Mouse (Mus musculus) layer of hippocampus, postnatal 14 days (tissue): ENCODE measurements around the gene Tpra1. TPM values are rescaled to one million over a fixed set of nuclear protein-coding genes. Genes with fewer than 3 reads are reported as not detected.
A peak's percentile ranks its signal among the peaks of the same experiment; 100 is the strongest.

Experiments
- DNase-seq, 2 experiments: peaks; one replicate each; pipeline ENCODE4 v3.0.0; 2021 to 2022; ENCODE audit warnings: low spot score in 2 of 2, mixed read lengths in 1 of 2
- long read RNA-seq, 2 experiments: library from polyadenylated mRNA; stranded (forward); transcript quantifications; one replicate each; pipeline ENCODE4 v2.0.0; 2021
- total RNA-seq, 2 experiments: library from RNA; stranded (reverse); gene quantifications; 2 replicates each; pipeline ENCODE4 v1.2.3; 2021

Gene Tpra1
- 10 to 100 TPM; 36.7 to 38.0 TPM for total RNA-seq
- long read RNA-seq, experiment 1, transcript Tpra1-201 (12 exons, 1,820 nt), result major isoform, 13 of 20 reads
- long read RNA-seq, experiment 1, partial matches to known transcripts, result 2 of 20 reads
- long read RNA-seq, experiment 1, other reads (novel, unspliced or antisense), result 5 of 20 reads
- long read RNA-seq, experiment 2, transcript Tpra1-201 (12 exons, 1,820 nt), result major isoform, 13 of 21 reads
- long read RNA-seq, experiment 2, partial matches to known transcripts, result 1 of 21 reads
- long read RNA-seq, experiment 2, other reads (novel, unspliced or antisense), result 7 of 21 reads

DNA sequence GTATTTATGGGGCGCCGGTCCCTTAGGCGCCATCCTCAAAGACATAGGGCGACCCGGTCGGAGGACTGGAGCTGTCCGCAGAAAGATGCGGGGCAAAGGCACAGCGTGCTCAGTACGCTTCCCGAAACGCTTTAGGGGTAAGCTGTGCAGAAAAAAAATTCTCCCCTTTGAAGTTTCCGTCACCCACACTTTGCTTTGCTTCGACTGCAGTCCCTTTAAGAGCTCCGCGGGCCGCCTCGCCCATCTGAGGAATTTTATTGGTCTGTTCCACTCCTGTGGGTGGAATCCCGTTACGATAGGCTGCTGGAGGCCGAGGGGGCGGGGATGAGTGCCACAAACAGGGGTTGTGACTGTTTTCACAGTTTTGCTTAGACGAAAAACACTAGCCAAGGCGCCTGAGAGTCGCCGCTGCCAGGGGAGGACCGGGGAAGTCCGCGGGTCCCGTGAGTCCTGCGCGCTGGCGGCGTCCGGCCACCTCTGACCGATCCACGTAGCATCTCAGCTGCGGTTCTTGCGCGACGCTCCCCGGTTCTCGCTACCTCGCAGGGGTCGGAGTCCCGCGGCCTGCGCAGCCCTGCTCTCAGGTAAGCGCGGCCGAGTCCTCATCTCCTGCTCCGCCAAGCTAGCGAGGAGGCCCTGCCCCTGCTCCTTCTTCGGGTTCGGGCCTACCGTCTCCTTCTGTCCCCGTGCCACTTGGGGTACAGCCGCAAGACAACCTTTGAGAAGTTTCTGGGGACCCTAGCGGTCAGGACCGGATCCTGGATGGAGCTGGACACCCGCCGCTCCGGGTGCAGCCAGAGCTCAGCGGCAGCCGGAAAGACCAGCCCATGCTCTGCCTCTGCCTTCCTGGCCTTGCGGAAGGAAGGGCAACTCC, at the start of gene Tpra1:
Tpra1 (plus strand) TSS at position 305 of the 874 bp plus-strand sequence.
- DNase-seq, result peak; percentile 91 to 96

- no peak for DNase-seq
Observed at GRCm38 (mm10) chr6:88854509-88854908, 47.5 kb upstream of the Tpra1 start.

DNA sequence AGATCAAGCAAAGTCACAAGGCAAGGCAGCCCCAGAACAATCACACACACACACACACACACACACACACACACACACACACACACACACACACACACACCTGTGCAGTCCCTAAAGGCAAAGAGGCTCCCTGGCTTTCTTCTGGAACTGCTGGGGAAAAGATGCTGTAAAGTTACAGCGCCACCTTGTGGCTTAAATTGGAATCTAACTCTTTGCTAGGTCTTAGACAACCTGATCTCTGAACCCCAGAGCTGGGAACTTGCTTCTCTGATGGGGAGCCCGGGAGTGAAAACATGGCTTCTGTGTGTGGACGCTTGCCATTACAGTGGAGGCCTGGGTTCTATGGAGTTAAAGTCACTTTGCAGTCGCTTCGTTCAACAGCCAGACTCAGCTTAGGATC, 46.4 kb upstream of the Tpra1 start:
- peak in 1 of 2 experiments; percentile 62 for DNase-seq

- no peak for DNase-seq
Observed at GRCm38 (mm10) chr6:88857249-88857648, 44.8 kb upstream of the Tpra1 start.

GRCm38 (mm10) chr6:88857830-88858229, 44.2 kb upstream of the Tpra1 start:
- no peak for DNase-seq

GRCm38 (mm10) chr6:88858341-88858740, 43.7 kb upstream of the Tpra1 start:
- no peak for DNase-seq

GRCm38 (mm10) chr6:88860914-88861313, 41.1 kb upstream of the Tpra1 start:
- peak in 1 of 2 experiments; percentile 55 for DNase-seq

DNA sequence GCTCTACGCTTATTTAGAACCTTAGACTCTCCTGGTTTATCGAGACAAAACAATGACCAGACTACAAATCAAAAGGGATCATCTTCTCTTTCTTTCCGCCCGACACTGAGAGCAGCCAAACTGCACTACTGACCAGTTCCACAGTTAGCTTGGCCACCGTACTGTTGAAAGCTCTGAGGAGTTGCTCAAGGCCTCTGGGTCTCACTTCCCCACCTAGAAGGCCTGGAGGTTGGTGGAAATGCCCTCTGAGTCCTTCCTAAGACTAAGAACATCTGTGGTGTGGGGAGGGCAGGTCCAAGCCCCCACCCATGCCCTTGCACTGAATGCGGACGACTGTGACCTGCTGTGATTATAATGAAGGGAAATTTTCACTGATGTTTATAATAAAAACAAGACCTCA, 36.3 kb upstream of the Tpra1 start:
- no peak for DNase-seq

DNA sequence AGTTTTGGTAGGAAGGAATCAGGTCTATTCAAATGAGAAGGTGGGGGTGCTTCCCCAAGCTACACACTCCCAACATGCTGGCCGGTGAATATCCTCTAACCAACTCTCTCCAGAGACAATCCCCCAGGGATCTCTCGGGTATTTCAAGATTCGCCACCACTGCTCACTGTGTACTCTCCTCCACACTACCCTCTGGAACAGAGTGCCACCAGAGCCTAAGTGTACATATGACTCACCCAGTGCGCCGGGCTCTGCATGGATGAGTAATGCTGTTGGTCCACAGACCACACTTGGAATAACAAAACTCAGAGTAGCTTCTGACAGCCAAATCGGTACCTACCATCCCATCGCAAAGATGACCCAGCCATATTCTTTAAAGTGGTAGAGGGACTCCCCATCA, 32.6 kb upstream of the Tpra1 start:
- DNase-seq, result no peak

GRCm38 (mm10) chr6:88870594-88870993, 31.5 kb upstream of the Tpra1 start:
- no peak for DNase-seq

GRCm38 (mm10) chr6:88871546-88871945, 30.5 kb upstream of the Tpra1 start:
- DNase-seq, result peak; percentile 49 to 70

- no peak for DNase-seq
Observed at GRCm38 (mm10) chr6:88872811-88873210, 29.2 kb upstream of the Tpra1 start.

- peak; percentile 38 to 59 for DNase-seq
Observed at GRCm38 (mm10) chr6:88873965-88874867, 27.8 kb upstream of the Tpra1 start.

GRCm38 (mm10) chr6:88874868-88875508, 27.1 kb upstream of the Tpra1 start, which contains the start of gene Podxl2:
TSS of gene Podxl2 (minus strand) at chr6:88875044.
- peak; percentile 82 to 86 for DNase-seq

- DNase-seq, result no peak
Observed at GRCm38 (mm10) chr6:88879471-88879870, 22.6 kb upstream of the Tpra1 start.

DNA sequence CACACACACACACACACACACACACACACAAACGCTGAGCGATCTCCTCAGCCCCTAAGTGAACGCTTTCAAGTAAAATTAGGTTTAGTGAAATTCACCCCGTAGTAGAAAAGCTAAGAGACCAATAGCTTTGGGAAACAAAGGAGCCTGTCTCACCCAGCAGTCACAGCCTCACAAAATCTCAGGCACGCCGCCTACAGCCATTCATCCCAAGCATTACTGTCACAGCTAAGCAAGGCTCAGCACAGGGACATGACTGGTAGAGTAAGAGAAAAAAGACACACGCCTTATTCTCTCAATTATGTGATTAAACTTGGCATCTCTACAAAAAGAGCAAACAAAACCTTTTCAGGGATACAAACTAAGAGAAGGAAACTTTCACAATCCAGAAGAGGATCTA, 20.7 kb upstream of the Tpra1 start:
- no peak for DNase-seq

DNA sequence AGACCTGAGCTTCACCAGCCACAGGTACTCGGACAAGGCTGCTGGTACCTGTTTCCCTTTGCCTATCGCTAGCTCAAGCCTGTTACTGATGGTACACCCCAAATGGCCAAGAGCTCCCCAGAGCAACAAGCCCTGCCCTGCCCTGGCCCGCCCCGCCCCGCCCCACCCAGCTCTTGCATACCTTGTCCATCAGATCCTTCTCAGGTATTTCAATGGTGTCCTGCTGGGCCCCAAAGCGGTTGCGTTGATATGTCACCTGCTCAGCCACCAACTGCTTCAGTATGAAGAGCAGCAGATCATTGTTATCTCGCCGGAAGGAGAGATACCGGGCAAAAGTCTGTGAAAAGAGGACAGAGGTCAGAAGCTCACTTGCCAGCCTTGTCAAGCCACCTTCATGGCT, 17.9 kb upstream of the Tpra1 start:
- DNase-seq, result no peak

- DNase-seq, result no peak
Observed at GRCm38 (mm10) chr6:88884690-88885089, 17.4 kb upstream of the Tpra1 start.

DNA sequence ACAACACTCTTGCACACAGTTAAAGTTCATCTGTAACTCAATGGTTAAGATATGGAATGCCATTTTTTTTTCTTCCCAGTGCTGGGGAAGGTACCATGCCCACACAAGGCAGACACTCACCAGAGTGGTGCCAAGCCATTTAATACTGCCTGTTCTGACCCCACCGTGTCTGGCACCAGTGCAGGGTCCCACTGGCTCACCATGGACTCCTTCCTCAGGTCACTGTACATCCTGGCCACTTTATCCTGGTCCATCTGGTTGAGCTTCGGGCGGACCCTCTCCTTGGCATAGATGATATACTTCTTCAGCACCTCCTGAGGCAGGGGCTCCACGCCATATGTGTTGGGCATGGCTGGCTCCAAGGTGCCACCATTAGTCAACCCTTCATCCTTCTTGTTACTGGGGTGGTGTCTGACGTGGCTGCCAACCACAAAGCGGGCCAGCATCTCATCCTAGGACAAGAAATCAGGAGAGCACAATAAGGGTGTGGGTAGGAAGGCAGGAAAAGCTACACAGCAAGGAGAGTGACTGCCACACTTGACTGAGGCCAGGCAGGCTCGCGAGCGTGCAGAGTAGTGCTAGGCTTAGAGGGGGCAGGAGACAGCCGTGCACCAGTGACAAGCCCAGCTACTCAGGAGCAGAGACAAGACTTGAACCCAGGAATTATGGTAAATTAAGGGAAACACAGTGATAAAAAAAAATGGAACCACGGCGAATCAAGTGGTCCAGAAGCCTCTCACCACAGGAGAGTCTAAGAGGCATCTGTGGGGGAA, 16.2 kb upstream of the Tpra1 start:
- DNase-seq, result no peak

GRCm38 (mm10) chr6:88886417-88886967, 15.6 kb upstream of the Tpra1 start:
- no peak for DNase-seq
